Mouse (Mus musculus): ENCODE measurements around the gene St3gal2. TPM values are rescaled to one million over a fixed set of nuclear protein-coding genes. Genes with fewer than 3 reads are reported as not detected.

Gene St3gal2
- total and polyA plus RNA-seq, 3 experiments, result 16.9 to 44.5 (median 17.0) TPM

DNA sequence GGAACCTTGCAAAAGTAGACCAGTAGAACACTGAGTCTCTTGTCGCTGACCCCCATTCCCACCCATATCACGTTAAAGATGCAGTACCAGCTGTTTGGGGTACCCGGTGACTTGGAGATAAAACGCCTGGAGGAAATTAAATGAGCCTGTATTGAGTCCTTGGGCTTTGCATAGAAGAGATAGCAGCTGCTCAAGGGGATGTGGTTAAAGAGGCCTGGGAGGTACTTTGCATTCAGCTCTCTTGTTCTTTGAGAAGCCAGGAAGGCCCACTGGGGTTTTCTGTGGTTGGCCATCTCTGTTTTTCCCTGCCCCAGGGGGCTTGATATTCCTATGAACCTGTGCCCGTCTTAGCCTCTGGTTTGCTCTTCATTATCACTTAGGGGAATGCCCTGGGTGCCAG is 9.3 kb downstream of the St3gal2 start:
- Histone ChIP-seq H3K9me3 (replicated peaks; ENCODE audit: low read length) (no peaks in the 10 kb centered on the region), H3K4me1 (ENCODE audit: control insufficient read depth in 1 of 2, insufficient read depth in 2 of 2) (peaks cover 30 to 77% of the 10 kb centered on the region in 2 experiments), H3K4me3 (replicated peaks in 1 of 3; ENCODE audit: low read depth in 2 of 3, low read length in 2 of 3, poor library complexity in 1 of 3) (no peak overlapping the region), H3K79me2 (replicated peaks; ENCODE audit: control insufficient read depth, extremely low read depth, insufficient read depth, poor library complexity, severe bottlenecking) (peaks cover 59% of the 10 kb centered on the region), H3K27me3 (replicated peaks) (no peaks in the 10 kb centered on the region), H3K27ac (ENCODE audit: insufficient read depth, low read depth) (peak overlapping the region; percentile 98), H3K36me3 (replicated peaks in 1 of 2; ENCODE audit: control insufficient read depth in 1 of 2, insufficient read depth in 1 of 2, low read length in 1 of 2) (peaks cover 7 to 36% of the 10 kb centered on the region in 2 experiments), H3K9ac (ENCODE audit: insufficient read depth, low read depth) (peak overlapping the region; percentile 86), H3K4me2 (ENCODE audit: insufficient read depth, low read depth, poor library complexity, severe bottlenecking) (peak overlapping the region; percentile 98)
- peak; percentile 96 for DNase-seq (ENCODE audit: extremely low read depth)
- in situ Hi-C loops (cut with MboI; ENCODE audit: low pct_ligation_motif_present, low pct_unique_long_range_greater_than_20kb, low sequenced_read_pairs), result no loop called here
- TF ChIP-seq MAZ (IDR thresholded peaks at IDR 0.05; ENCODE audit: low read depth, low read length) (peak; percentile 85; the same call in 1 of the 2 replicates), USF2 (conservative IDR thresholded peaks at IDR 0.05; ENCODE audit: low read depth, low read length) (no peak), ETS1 (conservative IDR thresholded peaks at IDR 0.05; ENCODE audit: low read depth, low read length) (peak; percentile 97), HCFC1 (IDR thresholded peaks at IDR 0.05; ENCODE audit: low read depth, low read length) (peak; percentile 46), SIN3A (IDR thresholded peaks at IDR 0.05; ENCODE audit: low read length) (peak; percentile 26; the same call in 1 of the 2 replicates), NRF1 (IDR thresholded peaks at IDR 0.05; ENCODE audit: low read depth, low read length) (no peak), CTCF (conservative IDR thresholded peaks at IDR 0.05 in 1 of 2, IDR thresholded peaks at IDR 0.05 in 1 of 2; ENCODE audit: low read depth in 2 of 2, low read length in 2 of 2) (no peak), ELF1 (IDR thresholded peaks at IDR 0.05; ENCODE audit: low read depth, low read length) (no peak; the same call in 1 of the 2 replicates), JUN (IDR thresholded peaks at IDR 0.05; ENCODE audit: insufficient read depth, low read depth, low read length) (no peak), ZNF384 (IDR thresholded peaks at IDR 0.05; ENCODE audit: low read depth, low read length) (peak; percentile 78; the same call in 1 of the 2 replicates), SMC3 (IDR thresholded peaks at IDR 0.05; ENCODE audit: low read depth, low read length) (no peak; the same call in 1 of the 2 replicates), NELFE (IDR thresholded peaks at IDR 0.05; ENCODE audit: low read depth, low read length) (no peak), UBTF (IDR thresholded peaks at IDR 0.05; ENCODE audit: low read depth, low read length) (no peak), RAD21 (IDR thresholded peaks at IDR 0.05; ENCODE audit: low read depth, low read length) (no peak; the same call in none of the 2 replicates), GABPA (IDR thresholded peaks at IDR 0.05; ENCODE audit: insufficient replicate concordance, low read depth, low read length) (no peak), MAX (IDR thresholded peaks at IDR 0.05; ENCODE audit: low read length) (no peak), POLR2AphosphoS2 (IDR thresholded peaks at IDR 0.05; ENCODE audit: low read depth, low read length) (no peak), ZC3H11A (IDR thresholded peaks at IDR 0.05; ENCODE audit: low read depth, low read length) (no peak), POLR2A (IDR thresholded peaks at IDR 0.05; ENCODE audit: low read depth, low read length) (no peak), USF1 (IDR thresholded peaks at IDR 0.05; ENCODE audit: low read depth, low read length) (no peak), TBP (conservative IDR thresholded peaks at IDR 0.05; ENCODE audit: low read depth, low read length) (0 out of 2 replicates have a peak, but pooled peaks have one; percentile 32), ZKSCAN1 (IDR thresholded peaks at IDR 0.05; ENCODE audit: borderline replicate concordance, low read depth, low read length) (no peak), JUND (conservative IDR thresholded peaks at IDR 0.05; ENCODE audit: low read depth, low read length) (no peak), MYC (IDR thresholded peaks at IDR 0.05; ENCODE audit: low read depth, low read length) (no peak), TCF12 (IDR thresholded peaks at IDR 0.05; ENCODE audit: low read depth, low read length) (peak; percentile 96), CHD2 (IDR thresholded peaks at IDR 0.05; ENCODE audit: low read length) (peak; percentile 90), EP300 (IDR thresholded peaks at IDR 0.05; ENCODE audit: low read length) (peak; percentile 95), CHD1 (IDR thresholded peaks at IDR 0.05; ENCODE audit: low read depth, low read length) (no peak), PAX5 (IDR thresholded peaks at IDR 0.05; ENCODE audit: low read length) (no peak), IRF4 (IDR thresholded peaks at IDR 0.05; ENCODE audit: low read depth, low read length) (peak; percentile 93), MAFK (IDR thresholded peaks at IDR 0.05; ENCODE audit: insufficient replicate concordance, low read length) (peak; percentile 70; the same call in 1 of the 2 replicates), MXI1 (IDR thresholded peaks at IDR 0.05; ENCODE audit: low read depth, low read length) (no peak), ZMIZ1 (IDR thresholded peaks at IDR 0.05; ENCODE audit: low read depth, low read length) (no peak), KAT2A (IDR thresholded peaks at IDR 0.05; ENCODE audit: insufficient replicate concordance, low read length) (0 out of 2 replicates have a peak, but pooled peaks have one; percentile 79), MEF2A (IDR thresholded peaks at IDR 0.05; ENCODE audit: borderline replicate concordance, low read depth, low read length) (peak; percentile 97), E2F4 (IDR thresholded peaks at IDR 0.05; ENCODE audit: insufficient replicate concordance, low read depth, low read length) (no peak), RCOR1 (conservative IDR thresholded peaks at IDR 0.05; ENCODE audit: low read depth, low read length) (0 out of 2 replicates have a peak, but pooled peaks have one; percentile 51), BHLHE40 (IDR thresholded peaks at IDR 0.05; ENCODE audit: low read depth, low read length) (peak; percentile 84)
- dilution Hi-C loops (cut with MboI; ENCODE audit: extremely low pct_ligation_motif_present, extremely low pct_unique_long_range_greater_than_20kb, low sequenced_read_pairs), result no loop called here
